Mouse (Mus musculus) heart, postnatal 0 days (tissue): ENCODE results near the gene Rhd. TPM values are rescaled to one million over a fixed set of nuclear protein-coding genes. Genes with fewer than 3 reads are reported as not detected.
"Not testable (repeated sequence)": the region's sequence is repeated elsewhere in the genome, so short reads cannot be mapped to it uniquely, and the experiment has no call there.

Source experiments
- ATAC-seq: fragments of 200-750 bp; cut with Nextera tagmentation; 2 replicates; pipeline ENCODE4 v1.8.0; 2017; ENCODE audit warnings: low read depth, moderate number of reproducible peaks, moderate library complexity; ENCODE audit not compliant: insufficient read depth
- DNase-seq: peaks from one replicate; pipeline ENCODE4 v3.0.0-alpha.2; 2016; ENCODE audit warnings: low spot score
- H3K27ac ChIP-seq: fragments of 300-500 bp; sonication (generic); 2 replicates; pipeline ENCODE4 v1.5.1; 2014; ENCODE audit warnings: low read depth, mild to moderate bottlenecking
- H3K27me3 ChIP-seq: fragments of 300-500 bp; sonication (generic); 2 replicates; pipeline ENCODE4 v1.6.1; 2014; ENCODE audit warnings: low read length, mixed read lengths; ENCODE audit not compliant: control insufficient read depth, insufficient read depth
- H3K36me3 ChIP-seq: fragments of 300-500 bp; sonication (generic); replicated peaks from 2 replicates; pipeline ENCODE4 v1.6.1; 2014; ENCODE audit warnings: low read length, mixed read lengths; ENCODE audit not compliant: control insufficient read depth, insufficient read depth
- H3K4me1 ChIP-seq: fragments of 300-500 bp; sonication (generic); 2 replicates; pipeline ENCODE4 v1.6.1; 2014; ENCODE audit warnings: antibody characterized with exemption; ENCODE audit not compliant: control insufficient read depth, insufficient read depth
- H3K4me2 ChIP-seq: fragments of 300-500 bp; sonication (generic); 2 replicates; pipeline ENCODE4 v1.6.1; 2014; ENCODE audit warnings: low read depth, mild to moderate bottlenecking, low read length, moderate library complexity
- H3K4me3 ChIP-seq: fragments of 300-500 bp; sonication (generic); 2 replicates; pipeline ENCODE4 v1.5.1; 2014; ENCODE audit warnings: low read depth, low read length
- H3K9ac ChIP-seq: fragments of 300-500 bp; sonication (generic); replicated peaks from 2 replicates; pipeline ENCODE4 v1.6.1; 2014; ENCODE audit warnings: low read depth, low read length, mixed read lengths
- H3K9me3 ChIP-seq: fragments of 300-500 bp; sonication (generic); replicated peaks from 2 replicates; pipeline ENCODE4 v1.6.1; 2016; ENCODE audit warnings: low read length; ENCODE audit not compliant: control insufficient read depth
- CTCF ChIP-seq: IDR thresholded peaks from 2 replicates; pipeline ENCODE4 v1.5.1; 2016; ENCODE audit warnings: antibody characterized with exemption, control low read depth, low read depth
- EP300 ChIP-seq: IDR thresholded peaks from 2 replicates; pipeline ENCODE4 v1.6.1; 2016; ENCODE audit warnings: antibody characterized with exemption, low read depth
- WGBS: fragments of 180-500 bp; shearing (Covaris S2); extraction: QIAGEN DNeasy Blood & Tissue Kit; methylation state at CpG from one replicate; pipeline ENCODE4 v1.1.7; 2014; 5-methylcytosine and 5-hydroxymethylcytosine counted together
- polyA plus RNA-seq: library from polyadenylated mRNA; unstranded; fragments of >200 nt; fragmentation: Nextera tagmentation; extraction: Ambion mirVana; gene quantifications from 2 replicates; pipeline ENCODE4 v1.2.1, GENCODE M21; 2015
- total RNA-seq: library from RNA; depleted of rRNA; stranded (reverse); fragments of >200 nt; gene quantifications from 2 replicates; pipeline ENCODE4 v1.2.3, GENCODE M21; 2014; ENCODE audit warnings: low replicate concordance

Rhd gene
- total and polyA plus RNA-seq, 2 experiments from 2014 or later: 7.7 to 10.3 TPM

DNA sequence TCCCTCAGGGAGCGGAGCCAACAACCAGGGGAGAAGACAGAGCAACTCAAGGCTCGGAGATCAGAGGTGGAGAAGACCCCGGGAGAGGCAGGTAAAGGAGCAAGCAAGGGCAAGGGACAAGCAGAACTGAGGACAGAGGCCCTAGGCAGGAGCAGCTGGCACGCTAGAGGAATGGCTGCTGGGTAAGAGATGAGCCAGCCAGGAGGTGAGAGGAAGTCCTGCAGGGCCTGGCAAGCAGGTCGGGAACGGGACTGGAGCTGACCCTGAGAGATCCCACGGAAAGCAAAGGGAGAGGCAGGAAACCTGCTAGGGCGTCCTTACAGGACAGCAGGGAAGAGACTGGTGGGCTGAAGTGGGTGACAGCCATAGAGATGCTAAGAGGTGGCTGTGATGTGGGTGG, 36.8 kb downstream of the Rhd start:
- ATAC-seq (no peak), DNase-seq (no peak)
- no peak overlapping the region for H3K27ac ChIP-seq
- no peaks in the 10 kb centered on the region for H3K27me3 ChIP-seq
- H3K9ac ChIP-seq: no peak overlapping the region
- 88% methylated on average over 8 of the region's 8 CpGs for WGBS
- H3K4me2 ChIP-seq: no peak overlapping the region
- H3K36me3 ChIP-seq: peaks cover 95% of the 10 kb centered on the region
- H3K4me3 ChIP-seq: no peak overlapping the region
- no peaks in the 10 kb centered on the region for H3K4me1 ChIP-seq
- no peaks in the 10 kb centered on the region for H3K9me3 ChIP-seq
- TF ChIP-seq CTCF: no peak
- TF ChIP-seq EP300: no peak

- TF ChIP-seq EP300 (no peak), CTCF (no peak)
- ATAC-seq (no peak), DNase-seq (no peak)
- H3K4me3 ChIP-seq: no peak overlapping the region
- H3K27ac ChIP-seq: no peak overlapping the region
- 85% methylated on average over 7 of the region's 7 CpGs for WGBS
- H3K9me3 ChIP-seq: no peaks in the 10 kb centered on the region
- H3K27me3 ChIP-seq: no peaks in the 10 kb centered on the region
- H3K9ac ChIP-seq: no peak overlapping the region
- no peaks in the 10 kb centered on the region for H3K4me1 ChIP-seq
- H3K36me3 ChIP-seq: peaks cover 98% of the 10 kb centered on the region
- no peak overlapping the region for H3K4me2 ChIP-seq
Observed at GRCm38 (mm10) chr4:134903046-134903445, 38.7 kb downstream of the Rhd start.

DNA sequence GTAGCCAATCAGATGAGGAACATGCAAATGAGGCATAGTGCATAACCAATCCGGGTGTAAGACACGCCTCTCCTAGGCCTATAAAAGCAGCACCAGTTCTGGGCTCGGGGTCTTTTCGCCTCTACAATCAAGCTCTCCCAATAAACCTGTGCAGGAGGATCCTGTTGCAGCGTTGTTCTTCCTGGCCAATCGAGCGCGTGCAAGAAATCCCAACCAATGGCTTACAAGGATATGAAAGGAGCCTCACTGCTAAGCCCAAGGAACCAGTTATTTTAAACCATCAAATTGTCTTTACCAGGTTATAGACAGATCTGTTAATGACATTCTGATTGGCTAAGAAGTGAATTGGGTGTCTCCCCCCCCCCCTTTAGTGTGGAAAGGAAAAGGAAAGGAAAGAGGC, 47.1 kb downstream of the Rhd start:
- Histone ChIP-seq H3K4me1 (peaks cover 10% of the 10 kb centered on the region), H3K36me3 (peaks cover 44% of the 10 kb centered on the region)
- not testable (repeated sequence) for H3K4me3 ChIP-seq, H3K27ac ChIP-seq, ATAC-seq, H3K27me3 ChIP-seq, H3K9ac ChIP-seq, H3K9me3 ChIP-seq, H3K4me2 ChIP-seq, DNase-seq
- 97% methylated on average over 6 of the region's 8 CpGs for WGBS

DNA sequence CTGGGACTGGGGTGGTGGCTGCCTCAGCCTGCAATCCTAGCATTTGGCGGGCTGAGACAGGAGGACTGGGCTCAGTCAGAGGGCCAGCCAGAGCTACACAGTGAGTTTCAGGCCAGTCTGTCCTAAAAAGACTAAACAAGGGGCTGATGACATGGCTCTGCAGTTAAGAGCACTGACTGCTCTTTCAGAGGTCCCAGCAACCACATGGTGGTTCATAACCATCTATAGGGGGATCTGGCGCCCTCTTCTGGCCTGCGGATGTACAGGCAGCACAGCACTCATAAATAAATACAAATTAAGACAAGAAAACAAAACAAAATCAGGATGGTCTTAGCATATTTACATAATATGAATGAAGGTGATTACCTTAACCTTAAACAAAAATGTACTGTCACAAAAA, 49.1 kb downstream of the Rhd start:
- H3K27me3 ChIP-seq: no peaks in the 10 kb centered on the region
- peak overlapping the region; percentile 68 for H3K4me2 ChIP-seq
- WGBS: 35% methylated on average over 3 of the region's 3 CpGs
- TF ChIP-seq EP300: no peak
- peak; percentile 65 for TF ChIP-seq CTCF
- H3K36me3 ChIP-seq: peaks cover 24% of the 10 kb centered on the region
- DNase-seq (peak; percentile 41), ATAC-seq (no peak)
- no peaks in the 10 kb centered on the region for H3K9me3 ChIP-seq
- H3K27ac ChIP-seq: no peak overlapping the region
- peaks cover 10% of the 10 kb centered on the region for H3K4me1 ChIP-seq
- H3K4me3 ChIP-seq: peak overlapping the region; percentile 88
- no peak overlapping the region for H3K9ac ChIP-seq

DNA sequence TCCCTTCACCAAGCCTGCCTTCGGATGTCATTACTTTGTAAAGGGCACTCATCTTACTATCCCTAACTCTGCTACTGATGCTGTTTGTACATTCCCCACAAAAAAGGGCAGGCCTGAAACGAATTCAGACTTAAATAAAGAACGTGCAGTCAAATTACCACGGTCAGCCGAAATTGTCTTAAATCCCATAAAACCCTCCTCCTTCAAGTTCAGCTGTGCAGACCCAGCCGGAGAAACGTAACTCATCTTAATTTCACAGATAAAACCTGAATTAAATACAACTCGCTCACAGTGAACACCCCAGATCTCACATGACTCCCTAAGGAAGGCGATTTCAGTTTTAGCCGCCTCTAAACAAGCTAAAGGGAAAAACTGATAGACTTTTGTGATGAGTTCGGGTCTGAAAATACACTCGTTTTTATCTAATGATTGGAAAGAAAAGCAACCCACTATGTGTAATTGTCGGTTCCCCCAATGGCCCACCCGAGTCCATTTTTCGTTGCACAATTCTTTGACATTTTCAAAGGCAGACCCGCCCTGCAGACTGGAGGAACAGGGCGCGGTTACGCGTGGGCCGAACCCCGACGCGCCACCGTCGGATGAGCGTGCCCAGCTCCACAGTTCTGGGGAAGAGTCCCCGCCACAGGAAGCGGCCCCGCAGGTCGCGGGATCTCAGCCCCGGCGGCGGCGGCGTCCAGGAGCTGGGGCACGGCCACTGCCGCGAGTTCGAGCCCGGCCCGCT, 50.0 kb downstream of the Rhd start:
- no peak for DNase-seq
- peaks cover 15% of the 10 kb centered on the region for H3K36me3 ChIP-seq
- H3K27me3 ChIP-seq: no peaks in the 10 kb centered on the region
- H3K4me3 ChIP-seq: peak overlapping the region; percentile 88
- H3K4me2 ChIP-seq: peak overlapping the region; percentile 68
- ATAC-seq: peak; percentile 61
- H3K4me1 ChIP-seq: peaks cover 13% of the 10 kb centered on the region
- H3K9ac ChIP-seq: peak overlapping the region; percentile 85
- H3K9me3 ChIP-seq: no peaks in the 10 kb centered on the region
- TF ChIP-seq EP300: no peak
- no peak for TF ChIP-seq CTCF
- WGBS: 2% methylated on average over 43 of the region's 43 CpGs
- peak overlapping the region; percentile 95 for H3K27ac ChIP-seq

- H3K4me2 ChIP-seq: peak within 1 kb of the TSS; percentile 68
- WGBS: 0% methylated on average over 25 of the region's 25 CpGs
- H3K27me3 ChIP-seq: no peaks in the 10 kb centered on the region
- peak within 1 kb of the TSS; percentile 95 for H3K27ac ChIP-seq
- H3K9me3 ChIP-seq: no peaks in the 10 kb centered on the region
- H3K36me3 ChIP-seq: peaks cover 12% of the 10 kb centered on the region
- peaks cover 13% of the 10 kb centered on the region for H3K4me1 ChIP-seq
- H3K4me3 ChIP-seq: peak within 1 kb of the TSS; percentile 88
- H3K9ac ChIP-seq: peak within 1 kb of the TSS; percentile 85
- TF ChIP-seq EP300 (0 out of 2 replicates have a peak, but pooled peaks have one; percentile 47), CTCF (no peak)
- ATAC-seq: peak; percentile 91
- DNase-seq: peak; percentile 95
Observed at GRCm38 (mm10) chr4:134914864-134915209, 50.5 kb downstream of the Rhd start, which contains the start of gene Tmem50a. Gene Tmem50a, minus strand, starts transcription at chr4:134915024.
